Mouse (Mus musculus): Measurements from ENCODE around the gene Dnajc19. TPM values are rescaled to one million over a fixed set of nuclear protein-coding genes. Genes with fewer than 3 reads are reported as not detected.

The Dnajc19 gene
- polyA plus RNA-seq, 1 experiment from 2014 or later, result 166 TPM

GRCm38 (mm10) chr3:34062352-34062751, 18.8 kb downstream of the Dnajc19 start:
- Histone ChIP-seq H3K27me3 (ENCODE audit: control insufficient read depth, insufficient read depth, low read length) (no peaks in the 10 kb centered on the region), H3K36me3 (ENCODE audit: control insufficient read depth, insufficient read depth, low read length) (peaks cover 10% of the 10 kb centered on the region), H3K4me2 (ENCODE audit: low read depth, low read length, severe bottlenecking) (no peak overlapping the region), H3K4me1 (replicated peaks; ENCODE audit: control insufficient read depth, insufficient read depth, low read length) (no peaks in the 10 kb centered on the region), H3K9me3 (ENCODE audit: control insufficient read depth, low read length) (no peaks in the 10 kb centered on the region), H3K4me3 (ENCODE audit: low read depth, low read length) (no peak overlapping the region), H3K9ac (ENCODE audit: low read length) (no peak overlapping the region), H3K27ac (ENCODE audit: low read depth, low read length) (no peak overlapping the region)
- ATAC-seq (replicated peaks; ENCODE audit: low FRiP score) (no peak), DNase-seq (ENCODE audit: low spot score) (no peak)
- WGBS, result 92% methylated on average over 2 of the region's 2 CpGs

DNA sequence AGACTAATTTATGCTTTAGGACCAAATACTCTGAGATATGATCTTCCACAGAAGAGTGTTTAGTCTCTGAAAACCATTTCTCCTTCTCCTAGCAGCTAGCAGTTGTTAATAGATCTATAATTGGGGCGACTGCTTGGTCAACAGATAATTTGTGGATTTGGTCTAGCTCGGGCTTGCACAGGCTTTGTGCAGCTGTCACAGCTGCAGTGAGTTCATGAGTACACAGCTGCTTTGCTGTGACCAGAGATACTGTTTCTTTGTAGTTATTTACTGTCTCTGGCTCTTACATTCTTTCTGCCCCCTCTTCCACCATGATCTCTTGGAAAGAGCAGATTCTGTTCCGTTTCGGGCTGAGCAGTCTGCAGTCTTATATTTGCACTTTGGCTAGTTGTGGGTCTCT, 39.1 kb downstream of the Dnajc19 start:
- H3K36me3 ChIP-seq (ENCODE audit: control insufficient read depth, insufficient read depth, low read length), result no peaks in the 10 kb centered on the region; the same call in 1 of the 2 replicates
- no peak overlapping the region for H3K4me2 ChIP-seq (ENCODE audit: low read depth, low read length, severe bottlenecking)
- no peaks in the 10 kb centered on the region for H3K4me1 ChIP-seq (replicated peaks; ENCODE audit: control insufficient read depth, insufficient read depth, low read length)
- no peak overlapping the region for H3K4me3 ChIP-seq (ENCODE audit: low read depth, low read length)
- no peaks in the 10 kb centered on the region for H3K9me3 ChIP-seq (ENCODE audit: control insufficient read depth, low read length)
- no peak overlapping the region for H3K9ac ChIP-seq (ENCODE audit: low read length)
- no peak overlapping the region for H3K27ac ChIP-seq (ENCODE audit: low read depth, low read length)
- no peaks in the 10 kb centered on the region for H3K27me3 ChIP-seq (ENCODE audit: control insufficient read depth, insufficient read depth, low read length)
- no peak for ATAC-seq (replicated peaks; ENCODE audit: low FRiP score)
- 97% methylated on average over 4 of the region's 4 CpGs for WGBS
- no peak for DNase-seq (ENCODE audit: low spot score)

DNA sequence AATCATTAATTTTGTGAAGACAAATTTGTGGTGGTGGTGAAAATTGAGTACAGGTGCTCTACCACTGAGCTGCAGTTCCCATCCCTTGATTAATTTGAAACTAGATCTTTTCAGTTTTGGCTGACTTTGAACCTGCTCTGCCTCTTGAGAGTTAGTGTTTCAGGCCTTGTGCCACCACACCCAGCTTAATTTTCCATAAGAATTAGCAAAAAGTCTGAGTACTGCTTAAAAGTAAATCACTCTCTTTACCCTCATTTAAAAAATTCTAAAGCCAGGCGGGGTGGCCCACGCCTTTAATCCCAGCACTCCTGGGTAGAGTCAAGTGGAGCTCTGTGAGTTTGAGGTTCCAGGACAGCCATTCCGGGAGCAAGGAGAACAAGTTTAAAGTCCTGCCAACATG, 45.4 kb downstream of the Dnajc19 start:
- Histone ChIP-seq H3K27me3 (ENCODE audit: control insufficient read depth, insufficient read depth, low read length) (no peaks in the 10 kb centered on the region), H3K4me2 (ENCODE audit: low read depth, low read length, severe bottlenecking) (no peak overlapping the region), H3K36me3 (ENCODE audit: control insufficient read depth, insufficient read depth, low read length) (no peaks in the 10 kb centered on the region), H3K4me3 (ENCODE audit: low read depth, low read length) (no peak overlapping the region), H3K4me1 (replicated peaks; ENCODE audit: control insufficient read depth, insufficient read depth, low read length) (no peaks in the 10 kb centered on the region), H3K9me3 (ENCODE audit: control insufficient read depth, low read length) (no peaks in the 10 kb centered on the region), H3K27ac (ENCODE audit: low read depth, low read length) (no peak overlapping the region), H3K9ac (ENCODE audit: low read length) (no peak overlapping the region)
- WGBS, result 80% methylated on average over 3 of the region's 3 CpGs
- DNase-seq (ENCODE audit: low spot score), result no peak
- no peak for ATAC-seq (replicated peaks; ENCODE audit: low FRiP score)

- WGBS, result 91% methylated on average over 1 of the region's 1 CpGs
- ATAC-seq (replicated peaks; ENCODE audit: low FRiP score) (no peak), DNase-seq (ENCODE audit: low spot score) (no peak)
- Histone ChIP-seq H3K4me2 (ENCODE audit: low read depth, low read length, severe bottlenecking) (no peak overlapping the region), H3K4me3 (ENCODE audit: low read depth, low read length) (no peak overlapping the region), H3K9ac (ENCODE audit: low read length) (no peak overlapping the region), H3K4me1 (replicated peaks; ENCODE audit: control insufficient read depth, insufficient read depth, low read length) (no peaks in the 10 kb centered on the region), H3K9me3 (ENCODE audit: control insufficient read depth, low read length) (no peaks in the 10 kb centered on the region), H3K36me3 (ENCODE audit: control insufficient read depth, insufficient read depth, low read length) (no peaks in the 10 kb centered on the region), H3K27me3 (ENCODE audit: control insufficient read depth, insufficient read depth, low read length) (no peaks in the 10 kb centered on the region), H3K27ac (ENCODE audit: low read depth, low read length) (no peak overlapping the region)
Measured at GRCm38 (mm10) chr3:34034803-34035202, 46.3 kb downstream of the Dnajc19 start.

DNA sequence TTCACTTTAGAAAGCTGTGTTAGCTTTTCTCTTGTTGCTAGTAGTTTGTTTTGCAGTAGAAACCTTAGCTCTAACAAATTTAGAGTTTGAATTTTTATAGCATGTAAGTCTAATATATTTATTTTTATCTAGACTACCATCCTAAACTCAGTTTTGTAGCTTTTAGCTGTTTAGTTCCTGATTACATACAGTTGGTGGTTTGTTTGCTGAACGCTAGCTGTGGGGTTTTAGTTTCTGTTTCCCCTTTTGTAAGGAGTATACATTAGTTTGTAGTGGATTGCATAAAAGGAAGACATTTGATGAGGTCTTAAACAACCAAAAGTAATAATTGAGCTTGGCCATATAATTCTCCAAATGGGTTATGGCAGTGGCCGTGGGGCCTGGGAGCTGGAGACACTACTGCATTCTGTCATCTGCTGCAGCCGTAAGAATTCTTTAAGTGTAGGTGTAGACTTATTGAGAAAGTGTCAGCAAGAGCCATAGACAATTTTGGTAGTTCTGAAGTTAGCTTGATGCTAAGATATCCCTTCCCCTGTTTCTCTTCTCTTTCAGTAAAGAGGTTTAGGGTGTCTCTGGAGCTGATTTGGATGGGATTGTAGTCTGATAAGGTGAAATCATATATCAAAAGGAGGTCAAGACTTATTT, 47.3 kb downstream of the Dnajc19 start:
- Histone ChIP-seq H3K36me3 (ENCODE audit: control insufficient read depth, insufficient read depth, low read length) (no peaks in the 10 kb centered on the region), H3K4me1 (replicated peaks; ENCODE audit: control insufficient read depth, insufficient read depth, low read length) (no peaks in the 10 kb centered on the region), H3K9me3 (ENCODE audit: control insufficient read depth, low read length) (no peaks in the 10 kb centered on the region), H3K27ac (ENCODE audit: low read depth, low read length) (no peak overlapping the region), H3K4me2 (ENCODE audit: low read depth, low read length, severe bottlenecking) (no peak overlapping the region), H3K27me3 (ENCODE audit: control insufficient read depth, insufficient read depth, low read length) (no peaks in the 10 kb centered on the region), H3K9ac (ENCODE audit: low read length) (no peak overlapping the region), H3K4me3 (ENCODE audit: low read depth, low read length) (no peak overlapping the region)
- ATAC-seq (replicated peaks; ENCODE audit: low FRiP score) (no peak), DNase-seq (ENCODE audit: low spot score) (no peak)
- WGBS, result 85% methylated on average over 3 of the region's 3 CpGs

DNA sequence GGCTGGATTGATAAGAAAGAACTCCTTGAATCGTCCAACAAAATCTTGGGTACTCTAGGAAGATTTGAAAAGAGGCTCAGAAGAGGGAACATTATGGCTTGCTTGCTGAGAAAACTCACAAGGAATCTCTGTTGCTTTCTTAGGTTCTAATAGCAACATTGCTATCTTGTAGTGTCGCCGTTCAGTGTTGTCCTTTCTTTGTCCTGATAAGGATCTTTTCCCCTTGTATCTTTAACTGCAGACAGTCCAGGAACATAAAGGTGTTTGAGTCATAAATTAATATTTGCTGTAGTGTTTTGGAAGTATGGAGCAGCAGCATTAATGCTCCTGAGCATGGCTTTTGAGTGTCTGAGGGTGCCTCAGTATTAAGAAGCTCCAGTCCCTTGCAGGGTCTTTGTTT, 50.5 kb downstream of the Dnajc19 start:
- ATAC-seq (replicated peaks; ENCODE audit: low FRiP score) (no peak), DNase-seq (ENCODE audit: low spot score) (no peak)
- no peak overlapping the region for H3K4me2 ChIP-seq (ENCODE audit: low read depth, low read length, severe bottlenecking)
- H3K4me1 ChIP-seq (replicated peaks; ENCODE audit: control insufficient read depth, insufficient read depth, low read length), result no peaks in the 10 kb centered on the region
- H3K4me3 ChIP-seq (ENCODE audit: low read depth, low read length), result no peak overlapping the region
- H3K9me3 ChIP-seq (ENCODE audit: control insufficient read depth, low read length), result no peaks in the 10 kb centered on the region
- H3K27me3 ChIP-seq (ENCODE audit: control insufficient read depth, insufficient read depth, low read length), result no peaks in the 10 kb centered on the region
- WGBS, result 94% methylated on average over 3 of the region's 3 CpGs
- no peak overlapping the region for H3K27ac ChIP-seq (ENCODE audit: low read depth, low read length)
- no peak overlapping the region for H3K9ac ChIP-seq (ENCODE audit: low read length)
- no peaks in the 10 kb centered on the region for H3K36me3 ChIP-seq (ENCODE audit: control insufficient read depth, insufficient read depth, low read length)

DNA sequence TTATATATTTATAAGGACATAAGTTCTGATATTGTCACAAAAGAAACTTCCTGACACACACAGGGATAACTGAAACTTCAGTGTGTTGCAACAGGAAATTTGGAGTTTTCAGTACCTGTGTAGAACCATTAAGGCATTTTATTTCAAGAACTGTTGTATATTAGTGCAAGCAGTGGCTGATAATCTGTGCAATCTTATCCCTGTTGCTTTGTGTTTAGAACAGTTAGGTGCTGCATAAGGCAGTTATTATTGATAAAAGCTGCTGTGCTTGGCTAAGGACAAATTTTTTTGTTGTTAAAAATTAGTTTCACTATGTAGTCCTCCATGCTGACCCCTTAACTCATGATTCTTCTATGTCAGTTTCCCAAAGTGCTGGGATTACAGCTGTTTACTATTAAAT, 52.2 kb downstream of the Dnajc19 start:
- DNase-seq (ENCODE audit: low spot score) (no peak), ATAC-seq (replicated peaks; ENCODE audit: low FRiP score) (no peak)
- H3K9me3 ChIP-seq (ENCODE audit: control insufficient read depth, low read length), result no peaks in the 10 kb centered on the region
- no peaks in the 10 kb centered on the region for H3K4me1 ChIP-seq (replicated peaks; ENCODE audit: control insufficient read depth, insufficient read depth, low read length)
- H3K9ac ChIP-seq (ENCODE audit: low read length), result no peak overlapping the region
- no peak overlapping the region for H3K4me3 ChIP-seq (ENCODE audit: low read depth, low read length)
- H3K36me3 ChIP-seq (ENCODE audit: control insufficient read depth, insufficient read depth, low read length), result no peaks in the 10 kb centered on the region
- H3K27ac ChIP-seq (ENCODE audit: low read depth, low read length), result no peak overlapping the region
- no peaks in the 10 kb centered on the region for H3K27me3 ChIP-seq (ENCODE audit: control insufficient read depth, insufficient read depth, low read length)
- H3K4me2 ChIP-seq (ENCODE audit: low read depth, low read length, severe bottlenecking), result no peak overlapping the region

- Histone ChIP-seq H3K4me3 (ENCODE audit: low read depth, low read length) (peak overlapping the region; percentile 96), H3K9ac (ENCODE audit: low read length) (peak overlapping the region; percentile 98), H3K9me3 (ENCODE audit: control insufficient read depth, low read length) (no peaks in the 10 kb centered on the region), H3K36me3 (ENCODE audit: control insufficient read depth, insufficient read depth, low read length) (no peaks in the 10 kb centered on the region), H3K4me1 (replicated peaks; ENCODE audit: control insufficient read depth, insufficient read depth, low read length) (peaks cover 4% of the 10 kb centered on the region; the same call in 1 of the 2 replicates), H3K27me3 (ENCODE audit: control insufficient read depth, insufficient read depth, low read length) (no peaks in the 10 kb centered on the region; the same call in 1 of the 2 replicates), H3K27ac (ENCODE audit: low read depth, low read length) (no peak overlapping the region), H3K4me2 (ENCODE audit: low read depth, low read length, severe bottlenecking) (peak overlapping the region; percentile 60)
- DNase-seq (ENCODE audit: low spot score) (no peak), ATAC-seq (replicated peaks; ENCODE audit: low FRiP score) (no peak)
- WGBS, result 69% methylated on average over 4 of the region's 4 CpGs
Measured at GRCm38 (mm10) chr3:34021259-34021828, 59.8 kb downstream of the Dnajc19 start.

Measured in forebrain, embryonic 11.5 days (tissue).